Mouse (Mus musculus): ENCODE data around the gene Chit1. TPM values are rescaled to one million over a fixed set of nuclear protein-coding genes. Genes with fewer than 3 reads are reported as not detected.

The Chit1 gene
- total RNA-seq (2012; rRNA removed) = not detected in 2 replicates
- polyA plus RNA-seq (2012; ENCODE audit: insufficient read depth in 1 of 2, insufficient read length in 2 of 2, low read depth in 1 of 2, low replicate concordance in 2 of 2, missing spikeins in 1 of 2) = not detected

DNA sequence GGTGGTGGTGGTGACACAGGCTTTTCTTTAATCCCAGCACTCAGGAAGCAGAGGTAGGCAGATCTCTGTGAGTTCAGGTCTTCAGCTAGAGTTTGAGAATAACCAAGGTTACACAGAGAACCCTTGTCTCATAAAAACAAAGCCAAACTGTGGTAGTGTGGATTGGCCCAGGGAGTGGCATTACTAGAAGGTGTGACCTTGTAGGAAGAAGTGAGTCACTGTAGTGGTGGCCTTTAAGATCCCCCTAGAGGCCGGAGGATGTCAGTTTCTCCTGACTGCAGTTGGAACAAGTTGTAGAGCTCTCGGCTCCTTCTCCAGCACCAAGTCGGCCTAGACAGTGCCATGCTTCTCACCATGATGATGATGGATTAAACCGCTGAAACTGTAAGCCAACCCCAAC lies at the start of gene Chit1:
Gene Chit1 (plus strand): TSS at position 264 of the 400 bp plus-strand sequence.
- Histone ChIP-seq H3K27ac (ENCODE audit: control insufficient read depth, low read depth, low read length) (no peak within 1 kb of the TSS), H3K36me3 (ENCODE audit: control insufficient read depth in 1 of 2, insufficient read depth in 2 of 2, low read length in 2 of 2) (peaks cover 0 to 2% of the 10 kb centered on the region in 2 experiments; a peak in 2 of 4 replicates), H3K4me3 (ENCODE audit: control insufficient read depth in 1 of 2, insufficient read depth in 1 of 2, low read depth in 2 of 2, low read length in 2 of 2) (no peak within 1 kb of the TSS)

DNA sequence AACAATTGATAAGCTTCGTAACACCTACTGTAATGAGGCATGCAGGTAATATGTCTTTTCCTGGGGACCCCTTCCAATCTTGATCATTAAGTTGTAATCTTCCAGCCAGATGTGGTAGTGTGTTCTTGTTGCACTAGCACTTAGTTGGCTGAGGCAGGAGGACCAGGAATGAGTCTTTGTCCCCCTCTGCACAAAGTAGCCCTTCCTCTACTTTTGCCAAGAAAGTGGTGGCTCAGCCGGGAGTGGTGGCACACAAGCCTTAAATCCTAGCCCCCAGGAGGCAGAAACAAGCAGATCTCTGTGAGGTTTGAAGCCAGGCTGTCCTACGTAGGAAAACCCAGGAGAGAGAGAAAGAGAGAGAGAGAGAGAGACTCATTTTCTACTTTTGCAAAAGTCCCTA lies 49.1 kb upstream of the Chit1 start:
- TF ChIP-seq POLR2AphosphoS2 (IDR thresholded peaks at IDR 0.05; ENCODE audit: low read length) (no peak), MYB (IDR thresholded peaks at IDR 0.05; ENCODE audit: low read depth, low read length) (no peak), ELF1 (IDR thresholded peaks at IDR 0.05; ENCODE audit: low read depth, low read length) (no peak), MAZ (IDR thresholded peaks at IDR 0.05; ENCODE audit: low read depth, low read length) (no peak), ZMIZ1 (IDR thresholded peaks at IDR 0.05; ENCODE audit: low read depth, low read length) (no peak), CHD2 (IDR thresholded peaks at IDR 0.05; ENCODE audit: low read length) (no peak), MAFK (IDR thresholded peaks at IDR 0.05; ENCODE audit: borderline replicate concordance, low read depth, low read length) (no peak), GATA1 (IDR thresholded peaks at IDR 0.05; ENCODE audit: low read depth, low read length) (no peak), USF2 (IDR thresholded peaks at IDR 0.05; ENCODE audit: borderline replicate concordance in 1 of 2, insufficient read depth in 1 of 2, low read depth in 1 of 2, low read length in 2 of 2) (no peak), GABPA (IDR thresholded peaks at IDR 0.05; ENCODE audit: low read depth, low read length) (no peak), KAT2A (conservative IDR thresholded peaks at IDR 0.05; ENCODE audit: low read depth, low read length) (no peak), TBP (IDR thresholded peaks at IDR 0.05; ENCODE audit: low read depth, low read length) (no peak)
- H3K4me1 ChIP-seq (ENCODE audit: control insufficient read depth in 1 of 2, insufficient read depth in 2 of 2, low read length in 2 of 2) = peaks cover 16 to 34% of the 10 kb centered on the region in 2 experiments

More for the DNA sequence above, at the start of gene Chit1:
- Histone ChIP-seq H3K9ac (ENCODE audit: control insufficient read depth, low read depth, low read length, poor library complexity, severe bottlenecking) (no peak within 1 kb of the TSS), H3K79me2 (ENCODE audit: control insufficient read depth, insufficient read depth, low read length, poor library complexity) (no peaks in the 10 kb centered on the region), H3K4me1 (ENCODE audit: control insufficient read depth in 1 of 2, insufficient read depth in 2 of 2, low read length in 2 of 2) (peaks cover 0 to 5% of the 10 kb centered on the region in 2 experiments; a peak in 1 of 4 replicates), H3K9me3 (replicated peaks; ENCODE audit: insufficient read depth, low read length) (no peaks in the 10 kb centered on the region), H3K27me3 (ENCODE audit: control insufficient read depth in 1 of 2, insufficient read depth in 2 of 2, low read length in 2 of 2) (peaks cover 8 to 15% of the 10 kb centered on the region in 2 experiments)
- peak; percentile 28 to 51 (median 29); a peak in 5 of 6 replicates for TF ChIP-seq CTCF (IDR thresholded peaks at IDR 0.05 in 2 of 3, conservative IDR thresholded peaks at IDR 0.05 in 1 of 3; ENCODE audit: control insufficient read depth in 1 of 3, insufficient read depth in 1 of 3, low read depth in 2 of 3, low read length in 3 of 3, poor library complexity in 1 of 3, severe bottlenecking in 1 of 3)
- TF ChIP-seq SMC3 (IDR thresholded peaks at IDR 0.05; ENCODE audit: low read depth, low read length) = peak; percentile 30; the same call in 1 of the 2 replicates
- no peak for TF ChIP-seq USF1 (IDR thresholded peaks at IDR 0.05; ENCODE audit: low read depth, low read length)
- TF ChIP-seq RAD21 (IDR thresholded peaks at IDR 0.05; ENCODE audit: low read depth, low read length) = peak; percentile 14
- DNase-seq (ENCODE audit: low read depth, low spot score) = peak; percentile 67

More for the DNA sequence above, 49.1 kb upstream of the Chit1 start:
- no peak for DNase-seq (ENCODE audit: low read depth, low spot score)
- Histone ChIP-seq H3K27me3 (ENCODE audit: control insufficient read depth in 1 of 2, insufficient read depth in 2 of 2, low read length in 2 of 2) (no peaks in the 10 kb centered on the region), H3K9me3 (replicated peaks; ENCODE audit: insufficient read depth, low read length) (no peaks in the 10 kb centered on the region), H3K27ac (ENCODE audit: control insufficient read depth, low read depth, low read length) (no peak overlapping the region), H3K4me3 (ENCODE audit: control insufficient read depth in 1 of 2, insufficient read depth in 1 of 2, low read depth in 2 of 2, low read length in 2 of 2) (no peak overlapping the region), H3K79me2 (ENCODE audit: control insufficient read depth, insufficient read depth, low read length, poor library complexity) (no peaks in the 10 kb centered on the region; the same call in 1 of the 2 replicates), H3K9ac (ENCODE audit: control insufficient read depth, low read depth, low read length, poor library complexity, severe bottlenecking) (no peak overlapping the region), H3K36me3 (ENCODE audit: control insufficient read depth in 1 of 2, insufficient read depth in 2 of 2, low read length in 2 of 2) (peaks cover 0 to 21% of the 10 kb centered on the region in 2 experiments; a peak in 2 of 4 replicates)

All from MEL (cell line).